Mouse (Mus musculus) forebrain, postnatal 0 days (tissue): ENCODE measurements around the gene Serpinb9b. TPM values are rescaled to one million over a fixed set of nuclear protein-coding genes. Genes with fewer than 3 reads are reported as not detected.

Experiments
- ATAC-seq: fragments of 200-750 bp; cut with Nextera tagmentation; 2 replicates; pipeline ENCODE4 v1.8.0; 2017; ENCODE audit warnings: mild to moderate bottlenecking, moderate library complexity
- DNase-seq: peaks from one replicate; pipeline ENCODE4 v3.0.0-alpha.2; 2015
- H3K27ac ChIP-seq: fragments of 300-500 bp; sonication (generic); 2 replicates; pipeline ENCODE4 v1.5.1; 2014; ENCODE audit warnings: low read depth, mild to moderate bottlenecking, antibody characterized with exemption, low read length, moderate library complexity, mixed read lengths
- H3K27me3 ChIP-seq: fragments of 300-500 bp; sonication (generic); 2 replicates; pipeline ENCODE4 v1.6.1; 2014; ENCODE audit warnings: mild to moderate bottlenecking, low read length, mixed read lengths; ENCODE audit not compliant: insufficient read depth
- H3K36me3 ChIP-seq: fragments of 300-500 bp; sonication (generic); 2 replicates; pipeline ENCODE4 v1.6.1; 2014; ENCODE audit warnings: mild to moderate bottlenecking, moderate library complexity; ENCODE audit not compliant: insufficient read depth
- H3K4me1 ChIP-seq: fragments of 300-500 bp; sonication (generic); 2 replicates; pipeline ENCODE4 v1.6.1; 2014; ENCODE audit warnings: antibody characterized with exemption; ENCODE audit not compliant: insufficient read depth
- H3K4me2 ChIP-seq: fragments of 300-500 bp; sonication (generic); 2 replicates; pipeline ENCODE4 v1.6.1; 2014; ENCODE audit warnings: low read depth, mild to moderate bottlenecking, moderate library complexity
- H3K4me3 ChIP-seq: fragments of 300-500 bp; sonication (generic); 2 replicates; pipeline ENCODE4 v1.5.1; 2014; ENCODE audit warnings: low read depth, low read length, mixed read lengths
- H3K9ac ChIP-seq: fragments of 300-500 bp; sonication (generic); 2 replicates; pipeline ENCODE4 v1.6.1; 2014; ENCODE audit warnings: mild to moderate bottlenecking
- H3K9me3 ChIP-seq: fragments of 300-500 bp; sonication (generic); 2 replicates; pipeline ENCODE4 v1.6.1; 2016; ENCODE audit warnings: low read length
- CTCF ChIP-seq: sonication (generic); IDR thresholded peaks from 2 replicates; pipeline ENCODE4 v1.5.1; 2016; ENCODE audit warnings: antibody characterized with exemption, control low read depth, low read depth
- WGBS: fragments of 180-500 bp; shearing (Covaris S2); extraction: QIAGEN DNeasy Blood & Tissue Kit; methylation state at CpG from one replicate; pipeline ENCODE4 v1.1.7; 2014; 5-methylcytosine and 5-hydroxymethylcytosine counted together
- polyA plus RNA-seq: library from polyadenylated mRNA; unstranded; fragments of >200 nt; fragmentation: Nextera tagmentation; extraction: Ambion mirVana; gene quantifications from 2 replicates; pipeline ENCODE4 v1.2.1, GENCODE M21; 2015
- total RNA-seq: library from RNA; depleted of rRNA; stranded (reverse); fragments of >200 nt; gene quantifications from 2 replicates; pipeline ENCODE4 v1.2.3, GENCODE M21; 2014; rRNA removed

The Serpinb9b gene
- total RNA-seq (0.24 TPM in 1 of 2 replicates, not detected in the other), polyA plus RNA-seq (0.11 and 0.18 TPM in 2 replicates)

DNA sequence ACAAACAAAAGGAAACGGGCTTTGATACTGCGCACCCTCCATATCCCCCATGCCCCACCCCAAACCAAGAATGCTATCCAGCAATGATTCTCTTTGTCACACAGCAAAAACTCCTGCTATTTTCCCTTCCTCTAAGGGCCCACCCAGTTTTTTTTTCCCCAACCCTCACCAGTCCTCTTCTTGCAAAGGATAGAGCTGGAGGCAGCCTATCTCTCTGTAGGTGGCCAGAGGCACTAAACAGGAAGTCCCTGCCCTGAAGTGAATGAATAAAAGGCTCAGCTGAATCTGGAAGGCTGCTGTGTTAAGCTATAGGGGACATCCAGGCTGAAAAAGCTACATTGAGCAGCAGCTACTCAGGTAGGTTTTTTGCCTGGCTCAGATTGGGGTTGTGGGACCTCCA is at the start of gene Serpinb9b:
Gene Serpinb9b, plus strand, starts transcription at position 173 of the 400 bp plus-strand sequence.
- 78% methylated on average over 2 of the region's 2 CpGs for WGBS
- Histone ChIP-seq H3K9ac (no peak within 1 kb of the TSS), H3K27ac (no peak within 1 kb of the TSS), H3K4me1 (no peaks in the 10 kb centered on the region), H3K4me3 (no peak within 1 kb of the TSS), H3K27me3 (no peaks in the 10 kb centered on the region), H3K9me3 (no peaks in the 10 kb centered on the region), H3K36me3 (no peaks in the 10 kb centered on the region), H3K4me2 (no peak within 1 kb of the TSS)
- TF ChIP-seq CTCF, result no peak
- no peak for ATAC-seq
- DNase-seq, result no peak

DNA sequence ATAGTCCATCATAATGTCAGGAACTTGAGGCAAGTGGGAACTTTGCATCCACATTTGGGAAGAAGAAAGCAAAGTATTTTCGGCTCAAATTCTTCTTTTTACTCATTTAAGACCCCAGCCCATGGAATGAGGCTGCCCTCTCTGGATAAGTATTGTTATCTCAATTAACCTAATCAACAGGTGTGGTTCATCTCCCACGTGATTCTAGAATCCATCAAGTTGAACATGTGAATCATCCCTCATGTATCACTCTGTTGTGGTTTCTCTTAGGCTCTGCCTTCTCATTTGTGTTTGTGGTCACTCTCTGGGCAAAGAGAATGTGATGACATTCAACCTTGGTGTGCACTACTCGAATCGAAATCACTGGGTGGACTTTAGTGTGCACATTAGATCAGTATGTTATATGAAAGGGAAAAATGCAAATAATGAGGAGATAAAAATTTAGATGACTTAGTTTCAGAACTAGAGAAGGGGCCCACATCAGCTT is 44.6 kb upstream of the Serpinb9b start:
- Histone ChIP-seq H3K4me1 (no peaks in the 10 kb centered on the region), H3K27ac (no peak overlapping the region), H3K9me3 (no peaks in the 10 kb centered on the region), H3K9ac (no peak overlapping the region), H3K36me3 (no peaks in the 10 kb centered on the region), H3K27me3 (no peaks in the 10 kb centered on the region), H3K4me3 (no peak overlapping the region), H3K4me2 (no peak overlapping the region)
- WGBS, result 87% methylated on average over 4 of the region's 4 CpGs
- ATAC-seq (no peak), DNase-seq (no peak)
- no peak for TF ChIP-seq CTCF

DNA sequence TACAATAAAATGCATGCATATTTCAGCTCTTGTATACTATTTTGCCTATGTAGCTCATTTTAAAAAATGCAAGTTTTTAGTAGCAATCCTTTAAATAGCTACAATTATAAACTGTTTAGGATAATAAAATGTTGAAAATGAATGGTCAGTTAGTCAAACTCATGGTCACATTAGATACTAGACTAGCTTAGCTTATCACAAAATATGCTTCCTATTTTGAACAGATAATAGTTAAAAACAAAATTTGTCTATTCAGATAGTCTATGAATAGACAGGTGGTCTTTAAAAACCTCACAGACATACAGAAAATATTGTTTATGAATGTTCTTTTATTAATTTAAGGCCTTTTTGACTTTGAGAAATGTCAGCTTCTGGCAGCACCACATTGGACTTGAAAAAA is 41.0 kb upstream of the Serpinb9b start:
- no peak overlapping the region for H3K9ac ChIP-seq
- no peaks in the 10 kb centered on the region for H3K9me3 ChIP-seq
- H3K4me2 ChIP-seq, result no peak overlapping the region
- no peak overlapping the region for H3K27ac ChIP-seq
- H3K4me3 ChIP-seq, result no peak overlapping the region
- DNase-seq (no peak), ATAC-seq (no peak)
- no peak for TF ChIP-seq CTCF
- no peaks in the 10 kb centered on the region for H3K36me3 ChIP-seq
- no peaks in the 10 kb centered on the region for H3K27me3 ChIP-seq
- no peaks in the 10 kb centered on the region for H3K4me1 ChIP-seq

DNA sequence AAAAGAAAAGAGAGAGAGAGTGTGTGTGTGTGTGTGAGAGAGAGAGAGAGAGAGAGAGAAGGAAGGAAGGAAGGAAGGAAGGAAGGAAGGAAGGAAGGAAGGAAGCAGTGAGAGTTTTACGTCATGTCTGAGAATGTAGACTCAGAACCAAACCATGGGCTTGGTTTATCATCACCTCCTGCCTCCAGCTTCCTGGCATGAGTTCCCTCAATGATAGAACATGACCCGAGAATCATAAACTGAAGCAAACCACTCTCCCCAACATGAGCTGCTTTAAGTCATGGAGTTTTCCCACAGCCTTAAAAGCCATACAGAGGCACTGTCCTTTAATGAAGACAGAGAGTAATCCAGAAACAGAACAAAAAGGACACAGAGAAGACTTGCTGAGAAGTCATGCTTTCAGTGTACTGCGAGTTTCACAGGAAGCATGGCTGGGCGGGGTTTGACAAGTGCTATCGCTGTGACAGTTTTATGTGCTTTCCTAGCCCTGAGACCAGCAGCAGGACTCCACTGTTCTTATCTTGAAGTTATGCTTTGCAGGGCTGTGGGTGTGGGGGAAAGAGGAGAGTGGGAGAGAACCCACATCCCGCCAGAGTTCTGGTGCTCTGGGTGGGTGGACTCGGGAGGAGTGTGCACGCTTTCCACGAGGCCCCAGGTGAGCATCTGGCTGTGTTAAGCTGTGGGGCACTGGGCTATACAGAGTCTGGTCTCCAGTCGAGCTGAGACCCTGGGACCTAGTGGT is 33.9 kb upstream of the Serpinb9b start:
- Histone ChIP-seq H3K4me1 (no peaks in the 10 kb centered on the region), H3K9me3 (no peaks in the 10 kb centered on the region), H3K4me2 (no peak overlapping the region), H3K27ac (no peak overlapping the region), H3K4me3 (no peak overlapping the region), H3K9ac (no peak overlapping the region), H3K36me3 (no peaks in the 10 kb centered on the region), H3K27me3 (no peaks in the 10 kb centered on the region)
- WGBS, result 88% methylated on average over 10 of the region's 10 CpGs
- TF ChIP-seq CTCF, result no peak
- ATAC-seq, result no peak
- no peak for DNase-seq

DNA sequence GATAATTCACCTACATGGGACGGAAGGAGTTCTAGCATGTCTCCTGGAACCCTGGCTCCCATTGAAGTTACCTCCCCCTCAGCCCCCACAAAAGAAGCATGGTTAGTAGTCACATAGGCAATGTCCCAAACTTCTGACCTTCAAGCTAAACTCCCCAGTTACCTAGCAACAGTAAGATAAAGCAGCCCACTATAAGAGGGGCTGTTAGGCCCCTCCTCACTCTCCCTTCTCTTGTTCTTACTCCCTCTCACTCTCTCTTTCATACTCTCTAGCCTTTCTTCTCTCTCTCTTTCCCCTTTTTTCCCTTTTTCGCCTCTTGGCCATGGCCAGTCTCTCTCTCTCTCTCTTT is 33.3 kb upstream of the Serpinb9b start:
- H3K27me3 ChIP-seq, result no peaks in the 10 kb centered on the region
- H3K9me3 ChIP-seq, result no peaks in the 10 kb centered on the region
- ATAC-seq (no peak), DNase-seq (no peak)
- no peaks in the 10 kb centered on the region for H3K4me1 ChIP-seq
- TF ChIP-seq CTCF, result no peak
- no peak overlapping the region for H3K9ac ChIP-seq
- H3K36me3 ChIP-seq, result no peaks in the 10 kb centered on the region
- no peak overlapping the region for H3K4me3 ChIP-seq
- H3K27ac ChIP-seq, result no peak overlapping the region
- WGBS, result 86% methylated on average over 2 of the region's 2 CpGs
- no peak overlapping the region for H3K4me2 ChIP-seq

DNA sequence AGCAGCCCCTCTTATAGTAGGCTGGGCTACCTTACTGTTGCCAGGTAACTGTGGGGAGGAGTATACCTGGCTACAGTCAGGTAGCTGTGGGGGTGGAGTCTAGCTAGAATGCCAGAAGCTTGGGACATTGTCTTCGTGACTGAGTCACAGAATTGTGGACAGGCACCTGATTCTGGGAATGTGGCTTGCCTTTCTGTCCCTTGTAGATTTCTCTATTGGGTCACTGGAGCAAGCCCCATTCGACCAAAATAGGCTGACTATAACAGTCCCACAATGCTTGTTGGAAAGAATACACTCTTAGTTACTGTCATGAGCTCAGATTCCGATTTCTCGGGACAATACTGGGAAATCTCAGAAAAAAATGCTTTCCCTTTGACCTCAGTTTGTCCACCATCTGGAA is 32.2 kb upstream of the Serpinb9b start:
- H3K9ac ChIP-seq, result no peak overlapping the region
- H3K9me3 ChIP-seq, result no peaks in the 10 kb centered on the region
- DNase-seq (no peak), ATAC-seq (no peak)
- H3K4me2 ChIP-seq, result no peak overlapping the region
- H3K4me1 ChIP-seq, result no peaks in the 10 kb centered on the region
- no peak overlapping the region for H3K27ac ChIP-seq
- no peaks in the 10 kb centered on the region for H3K27me3 ChIP-seq
- H3K36me3 ChIP-seq, result no peaks in the 10 kb centered on the region
- no peak for TF ChIP-seq CTCF
- H3K4me3 ChIP-seq, result no peak overlapping the region
- WGBS, result 81% methylated on average over 4 of the region's 4 CpGs

DNA sequence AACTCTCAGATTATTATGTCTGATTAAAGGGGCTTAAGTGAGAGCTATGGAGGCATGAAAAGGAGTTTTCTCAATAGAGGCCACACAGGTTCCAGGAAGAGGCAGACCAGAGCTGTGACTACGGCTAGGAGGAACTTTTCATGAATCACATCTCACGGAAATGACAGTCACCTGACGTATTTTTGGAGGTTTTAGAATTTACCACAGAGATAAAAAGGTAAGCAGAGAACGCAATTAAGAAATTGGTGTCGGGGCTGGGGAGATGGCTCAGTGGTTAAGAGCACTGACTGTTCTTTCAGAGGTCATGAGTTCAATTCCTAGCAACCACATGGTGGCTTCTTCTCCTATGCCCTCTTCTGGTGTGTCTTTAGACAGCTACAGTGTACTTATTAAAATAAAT is 25.9 kb upstream of the Serpinb9b start:
- Histone ChIP-seq H3K36me3 (no peaks in the 10 kb centered on the region), H3K4me1 (no peaks in the 10 kb centered on the region), H3K4me3 (no peak overlapping the region), H3K27me3 (no peaks in the 10 kb centered on the region), H3K9me3 (no peaks in the 10 kb centered on the region), H3K4me2 (no peak overlapping the region), H3K9ac (no peak overlapping the region), H3K27ac (no peak overlapping the region)
- DNase-seq (no peak), ATAC-seq (no peak)
- WGBS, result 87% methylated on average over 5 of the region's 5 CpGs
- no peak for TF ChIP-seq CTCF
